Mouse (Mus musculus) E14TG2a.4 (cell line): Measurements from ENCODE around the gene Eps15l1.

ENCODE experiments used
- CTCF ChIP-seq: conservative IDR thresholded peaks from 2 replicates; pipeline ENCODE4 v1.5.1; 2014; ENCODE audit warnings: low read length
- NANOG ChIP-seq: IDR thresholded peaks from 2 replicates; pipeline ENCODE4 v1.6.1; 2014; ENCODE audit warnings: borderline replicate concordance, low read length, mixed read lengths

DNA sequence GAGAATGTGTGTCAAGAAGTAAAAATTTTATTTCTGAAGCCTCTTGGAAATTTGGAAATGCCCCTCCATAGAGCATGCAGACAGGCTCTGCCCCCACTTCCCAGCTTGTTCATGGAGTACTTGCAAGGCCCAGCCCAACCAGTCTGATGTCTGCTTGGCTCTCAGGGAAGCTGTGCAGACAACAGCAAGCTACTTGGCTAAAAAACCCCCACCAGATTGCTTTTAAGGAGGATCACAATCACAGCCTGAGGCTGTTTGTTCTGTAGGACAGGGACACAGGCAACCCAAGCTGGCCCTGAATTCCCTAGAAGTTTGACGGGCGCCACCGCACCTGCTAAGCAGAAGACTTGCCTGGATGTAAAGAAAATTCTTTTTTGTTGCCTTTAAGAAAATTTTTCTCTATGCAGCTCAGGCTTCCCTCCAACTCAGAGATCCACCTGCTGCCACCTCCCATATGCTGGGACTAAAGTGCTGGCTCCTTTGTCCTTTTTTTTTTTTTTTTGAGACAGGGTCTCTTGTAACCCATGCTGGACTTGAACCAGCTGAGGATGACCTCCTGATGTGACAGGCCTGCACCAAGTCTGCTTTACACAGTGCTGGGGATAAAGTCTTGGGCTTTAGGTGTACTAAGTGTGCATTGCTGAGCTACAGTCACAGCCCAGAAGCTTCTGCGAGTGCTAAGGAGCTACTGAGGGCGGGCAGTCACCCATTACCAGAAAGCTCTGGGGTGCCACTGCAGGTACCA lies 78.5 kb downstream of the Eps15l1 start:
- TF ChIP-seq CTCF, result no peak
- no peak for TF ChIP-seq NANOG
